Mouse (Mus musculus): ENCODE data around the gene Sde2.

DNA sequence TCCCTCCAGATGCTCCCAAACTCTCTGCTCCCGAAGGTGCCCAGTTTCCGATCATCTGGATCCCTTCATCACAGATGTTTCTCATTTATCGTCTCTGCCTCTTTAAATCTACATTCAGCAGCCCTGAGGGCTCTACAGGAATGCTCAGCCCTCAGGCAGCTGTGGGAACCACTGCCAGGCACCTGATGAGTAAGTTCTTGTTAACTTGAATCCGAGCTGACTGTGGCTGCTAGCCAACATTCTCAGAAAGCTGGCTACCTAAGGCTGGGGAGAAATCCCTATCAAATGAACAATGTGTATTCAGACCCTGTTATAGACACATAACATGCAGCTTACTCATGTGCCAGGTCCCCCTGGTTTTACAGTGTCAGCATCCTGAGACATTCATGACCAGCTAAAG lies 62.9 kb downstream of the Sde2 start:
- TF ChIP-seq MYOG (IDR thresholded peaks at IDR 0.05; ENCODE audit: control insufficient read depth in 1 of 3, insufficient read depth in 1 of 3, insufficient read length in 2 of 3, low read depth in 2 of 3) (no peak), POLR2A (IDR thresholded peaks at IDR 0.05; ENCODE audit: insufficient read length, low read depth) (no peak), USF1 (IDR thresholded peaks at IDR 0.05; ENCODE audit: low read depth) (no peak), POLR2AphosphoS2 (IDR thresholded peaks at IDR 0.05; ENCODE audit: insufficient read length, low read depth) (no peak), MYOD1 (IDR thresholded peaks at IDR 0.05; ENCODE audit: control insufficient read depth in 1 of 3, insufficient read length in 2 of 3, low read depth in 2 of 3) (peak in 1 of 3 experiments; percentile 36)

All from myocyte (in vitro differentiated cells).